Mouse (Mus musculus): ENCODE measurements around the gene Ces1d. TPM values are rescaled to one million over a fixed set of nuclear protein-coding genes. Genes with fewer than 3 reads are reported as not detected.
"Not testable (repeated sequence)": the region's sequence is repeated elsewhere in the genome, so short reads cannot be mapped to it uniquely, and the experiment has no call there.

Gene Ces1d
- polyA plus RNA-seq (2017; shearing (Covaris generic)), result not detected

- no peak for ATAC-seq
Measured at GRCm38 (mm10) chr8:93197685-93198525, at the start of gene Ces1d. Gene Ces1d (minus strand): TSS chr8:93197838.

- ATAC-seq, result no peak
Measured at GRCm38 (mm10) chr8:93246057-93246456, 48.4 kb upstream of the Ces1d start.

GRCm38 (mm10) chr8:93239884-93240283 is 42.2 kb upstream of the Ces1d start:
- no peak for ATAC-seq

- ATAC-seq, result no peak
Measured at GRCm38 (mm10) chr8:93235681-93236080, 38.0 kb upstream of the Ces1d start.

GRCm38 (mm10) chr8:93234706-93235105 is 37.1 kb upstream of the Ces1d start:
- ATAC-seq, result no peak

- ATAC-seq, result no peak
Measured at GRCm38 (mm10) chr8:93234068-93234467, 36.4 kb upstream of the Ces1d start.

- no peak for ATAC-seq
Measured at GRCm38 (mm10) chr8:93229446-93229845, 31.8 kb upstream of the Ces1d start, which contains the start of gene Ces1e. Gene Ces1e (minus strand): TSS chr8:93229619.

- ATAC-seq, result no peak
Measured at GRCm38 (mm10) chr8:93228673-93229370, 31.2 kb upstream of the Ces1d start.

- ATAC-seq, result not testable (repeated sequence)
Measured at GRCm38 (mm10) chr8:93226471-93226870, 28.8 kb upstream of the Ces1d start.

- no peak for ATAC-seq
Measured at GRCm38 (mm10) chr8:93221896-93222295, 24.3 kb upstream of the Ces1d start.

GRCm38 (mm10) chr8:93217867-93218266 is 20.2 kb upstream of the Ces1d start:
- ATAC-seq, result no peak

- ATAC-seq, result no peak
Measured at GRCm38 (mm10) chr8:93217375-93217774, 19.7 kb upstream of the Ces1d start.

- ATAC-seq, result no peak
Measured at GRCm38 (mm10) chr8:93211091-93211490, 13.5 kb upstream of the Ces1d start.

GRCm38 (mm10) chr8:93199146-93199545 is 1.5 kb upstream of the Ces1d start:
- not testable (repeated sequence) for ATAC-seq

- ATAC-seq, result no peak
Measured at GRCm38 (mm10) chr8:93196436-93196835, 1.2 kb downstream of the Ces1d start.

- no peak for ATAC-seq
Measured at GRCm38 (mm10) chr8:93180581-93181129, 17.0 kb downstream of the Ces1d start.

- ATAC-seq, result no peak
Measured at GRCm38 (mm10) chr8:93176593-93176992, 21.0 kb downstream of the Ces1d start.

- ATAC-seq, result no peak
Measured at GRCm38 (mm10) chr8:93174554-93174953, 23.1 kb downstream of the Ces1d start.

- ATAC-seq, result no peak
Measured at GRCm38 (mm10) chr8:93171846-93172590, 25.6 kb downstream of the Ces1d start.

- no peak for ATAC-seq
Measured at GRCm38 (mm10) chr8:93163363-93163762, 34.3 kb downstream of the Ces1d start.

GRCm38 (mm10) chr8:93151401-93151800 is 46.2 kb downstream of the Ces1d start:
- ATAC-seq, result no peak

- no peak for ATAC-seq
Measured at GRCm38 (mm10) chr8:93147331-93147730, 50.3 kb downstream of the Ces1d start.

- no peak for ATAC-seq
Measured at GRCm38 (mm10) chr8:93140696-93141095, 56.9 kb downstream of the Ces1d start.

Measured in activated CD4-positive, CD25-positive, alpha-beta regulatory T cell, adult 4 months (primary cell).